Mouse (Mus musculus) neural tube, embryonic 14.5 days (tissue): ENCODE measurements around the gene Znrd1. TPM values are rescaled to one million over a fixed set of nuclear protein-coding genes. Genes with fewer than 3 reads are reported as not detected.
A peak's percentile ranks its signal among the peaks of the same experiment; 100 is the strongest.

Experiments used
- ATAC-seq: fragments of 200-750 bp; cut with Nextera tagmentation; 2 replicates; pipeline ENCODE4 v1.8.0; 2017; ENCODE audit warnings: low read depth, mild to moderate bottlenecking, moderate TSS enrichment, moderate library complexity
- H3K27ac ChIP-seq: fragments of 300-500 bp; sonication (generic); 2 replicates; pipeline ENCODE4 v1.5.1; 2014; ENCODE audit warnings: low read depth, mild to moderate bottlenecking, control low read depth, low read length, moderate library complexity, mixed read lengths
- H3K27me3 ChIP-seq: fragments of 300-500 bp; sonication (generic); 2 replicates; pipeline ENCODE4 v1.6.1; 2014; ENCODE audit warnings: low read length; ENCODE audit not compliant: control insufficient read depth, insufficient read depth
- H3K36me3 ChIP-seq: fragments of 300-500 bp; sonication (generic); 2 replicates; pipeline ENCODE4 v1.6.1; 2014; ENCODE audit warnings: low read length, mixed read lengths; ENCODE audit not compliant: control insufficient read depth, insufficient read depth
- H3K4me1 ChIP-seq: fragments of 300-500 bp; sonication (generic); 2 replicates; pipeline ENCODE4 v1.6.1; 2014; ENCODE audit warnings: low read length; ENCODE audit not compliant: control insufficient read depth, insufficient read depth
- H3K4me2 ChIP-seq: fragments of 300-500 bp; sonication (generic); 2 replicates; pipeline ENCODE4 v1.6.1; 2014; ENCODE audit warnings: mild to moderate bottlenecking, low read depth, low read length, control low read depth
- H3K4me3 ChIP-seq: fragments of 300-500 bp; sonication (generic); 2 replicates; pipeline ENCODE4 v1.5.1; 2014; ENCODE audit warnings: low read depth, low read length, control low read depth, mixed read lengths
- H3K9ac ChIP-seq: fragments of 300-500 bp; sonication (generic); replicated peaks from 2 replicates; pipeline ENCODE4 v1.6.1; 2014; ENCODE audit warnings: low read depth, mild to moderate bottlenecking, control low read depth, low read length, mixed read lengths
- H3K9me3 ChIP-seq: fragments of 300-500 bp; sonication (generic); 2 replicates; pipeline ENCODE4 v1.6.1; 2016; ENCODE audit warnings: low read length; ENCODE audit not compliant: control insufficient read depth
- WGBS: fragments of 180-500 bp; shearing (Covaris S2); extraction: QIAGEN DNeasy Blood & Tissue Kit; methylation state at CpG from one replicate; pipeline ENCODE4 v1.1.7; 2014; 5-methylcytosine and 5-hydroxymethylcytosine counted together
- polyA plus RNA-seq: library from polyadenylated mRNA; unstranded; fragments of >200 nt; fragmentation: Nextera tagmentation; extraction: Ambion mirVana; gene quantifications from 2 replicates; pipeline ENCODE4 v1.2.1, GENCODE M21; 2014

Znrd1 gene
- polyA plus RNA-seq: 61.8 and 64.9 TPM in 2 replicates

DNA sequence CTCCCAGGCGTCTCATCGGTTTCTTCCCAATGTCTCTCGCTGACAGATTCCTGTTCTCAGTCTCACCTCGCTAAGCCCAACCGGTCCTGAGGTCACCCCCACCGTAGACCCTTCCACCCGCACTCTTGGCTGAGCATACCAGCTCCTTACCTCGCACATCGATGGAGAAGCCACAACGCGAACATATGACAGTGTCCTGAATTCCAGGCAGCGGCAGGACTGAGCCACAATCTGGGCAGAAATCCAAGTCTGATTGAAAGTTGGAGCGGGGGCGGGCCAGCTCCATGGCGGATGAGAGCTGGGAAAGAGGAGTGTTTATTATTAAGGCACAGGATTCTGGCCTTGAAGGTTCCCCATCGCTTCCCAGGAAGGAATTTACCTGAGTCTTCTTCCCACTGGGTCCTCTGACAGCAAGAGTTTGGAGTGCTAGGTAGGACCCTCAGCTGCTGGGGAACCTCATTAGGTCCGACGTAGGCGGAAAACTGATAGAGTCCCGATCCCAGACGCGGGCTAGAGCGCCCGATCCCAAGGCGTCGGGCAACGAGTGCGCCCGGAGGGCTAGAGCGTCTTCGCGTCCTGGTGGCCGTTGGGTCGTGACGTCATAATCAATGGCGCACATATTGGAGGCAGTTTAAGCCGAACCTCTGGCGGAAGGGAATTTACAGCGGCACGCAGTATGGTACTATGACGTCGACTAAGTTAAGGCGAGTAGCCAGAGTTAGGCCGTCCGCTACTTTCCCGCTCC is at the start of gene Znrd1, which contains the start of gene Znrd1as:
Gene Znrd1, minus strand, starts transcription at position 561 of the 745 bp plus-strand sequence.
Gene Znrd1as, plus strand, starts transcription at position 594 of the 745 bp plus-strand sequence.
- Histone ChIP-seq H3K4me2 (peak within 1 kb of the TSS; percentile 75), H3K4me3 (peak within 1 kb of the TSS; percentile 65), H3K36me3 (no peaks in the 10 kb centered on the region; the same call in 1 of the 2 replicates), H3K27ac (peak within 1 kb of the TSS; percentile 75), H3K9ac (peak within 1 kb of the TSS; percentile 68), H3K27me3 (no peaks in the 10 kb centered on the region), H3K9me3 (no peaks in the 10 kb centered on the region), H3K4me1 (peaks cover 12% of the 10 kb centered on the region; the same call in 1 of the 2 replicates)
- peak; percentile 98 for ATAC-seq
- WGBS: under 1% methylated on average over 46 of the region's 46 CpGs

- Histone ChIP-seq H3K9ac (peak overlapping the region; percentile 96), H3K27ac (peak overlapping the region; percentile 94), H3K4me1 (0 out of 2 replicates have a peak, but pooled peaks cover 4% of the 10 kb centered on the region), H3K4me3 (peak overlapping the region; percentile 86), H3K36me3 (peaks cover 21% of the 10 kb centered on the region), H3K27me3 (no peaks in the 10 kb centered on the region), H3K4me2 (peak overlapping the region; percentile 61), H3K9me3 (no peaks in the 10 kb centered on the region)
- WGBS: 25% methylated on average over 4 of the region's 4 CpGs
- peak; percentile 33 for ATAC-seq
Observed at GRCm38 (mm10) chr17:37003366-37003765, 45.0 kb upstream of the Znrd1 start.

- no peaks in the 10 kb centered on the region for H3K27me3 ChIP-seq
- ATAC-seq: peak; percentile 91
- peak overlapping the region; percentile 61 for H3K4me2 ChIP-seq
- no peaks in the 10 kb centered on the region for H3K9me3 ChIP-seq
- H3K9ac ChIP-seq: peak overlapping the region; percentile 96
- peak overlapping the region; percentile 94 for H3K27ac ChIP-seq
- H3K4me1 ChIP-seq: 0 out of 2 replicates have a peak, but pooled peaks cover 4% of the 10 kb centered on the region
- under 1% methylated on average over 49 of the region's 49 CpGs for WGBS
- H3K36me3 ChIP-seq: peaks cover 20% of the 10 kb centered on the region
- peak overlapping the region; percentile 86 for H3K4me3 ChIP-seq
Observed at GRCm38 (mm10) chr17:37002364-37003330, 44.3 kb upstream of the Znrd1 start.

GRCm38 (mm10) chr17:37000863-37001262 is 42.5 kb upstream of the Znrd1 start, which contains the start of gene Zfp57:
Gene Zfp57 (plus strand): TSS chr17:37001163.
- H3K36me3 ChIP-seq: peaks cover 6% of the 10 kb centered on the region
- H3K4me3 ChIP-seq: peak within 1 kb of the TSS; percentile 86
- no peaks in the 10 kb centered on the region for H3K27me3 ChIP-seq
- no peak for ATAC-seq
- H3K9me3 ChIP-seq: no peaks in the 10 kb centered on the region
- H3K4me2 ChIP-seq: peak within 1 kb of the TSS; percentile 61; the same call in 1 of the 2 replicates
- 93% methylated on average over 7 of the region's 7 CpGs for WGBS
- H3K4me1 ChIP-seq: 0 out of 2 replicates have a peak, but pooled peaks cover 4% of the 10 kb centered on the region
- H3K9ac ChIP-seq: no peak within 1 kb of the TSS
- no peak within 1 kb of the TSS for H3K27ac ChIP-seq

DNA sequence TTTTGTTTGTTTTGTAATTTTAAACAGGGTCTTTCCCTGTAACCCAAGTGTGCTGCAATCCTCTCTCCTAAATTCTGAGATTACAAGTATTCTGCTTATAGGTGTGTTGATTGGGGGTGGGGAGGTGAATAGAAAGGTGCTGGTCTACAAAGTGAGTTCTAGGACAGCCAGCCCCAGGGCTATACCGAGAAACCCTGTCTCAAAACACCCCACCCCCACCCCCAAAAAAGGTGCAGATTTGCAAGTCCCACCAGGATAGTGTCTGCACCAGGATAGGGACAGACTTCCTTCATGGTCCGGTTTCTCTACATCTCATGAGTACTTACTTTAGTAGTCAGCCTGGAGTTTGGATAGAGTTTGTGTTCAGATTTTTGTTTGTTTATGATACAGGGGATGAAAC is 40.1 kb upstream of the Znrd1 start:
- Histone ChIP-seq H3K9me3 (no peaks in the 10 kb centered on the region), H3K27me3 (no peaks in the 10 kb centered on the region), H3K9ac (no peak overlapping the region), H3K4me3 (no peak overlapping the region), H3K36me3 (no peaks in the 10 kb centered on the region), H3K27ac (no peak overlapping the region), H3K4me2 (no peak overlapping the region), H3K4me1 (no peaks in the 10 kb centered on the region)
- ATAC-seq: no peak
- WGBS: 76% methylated on average over 2 of the region's 2 CpGs

DNA sequence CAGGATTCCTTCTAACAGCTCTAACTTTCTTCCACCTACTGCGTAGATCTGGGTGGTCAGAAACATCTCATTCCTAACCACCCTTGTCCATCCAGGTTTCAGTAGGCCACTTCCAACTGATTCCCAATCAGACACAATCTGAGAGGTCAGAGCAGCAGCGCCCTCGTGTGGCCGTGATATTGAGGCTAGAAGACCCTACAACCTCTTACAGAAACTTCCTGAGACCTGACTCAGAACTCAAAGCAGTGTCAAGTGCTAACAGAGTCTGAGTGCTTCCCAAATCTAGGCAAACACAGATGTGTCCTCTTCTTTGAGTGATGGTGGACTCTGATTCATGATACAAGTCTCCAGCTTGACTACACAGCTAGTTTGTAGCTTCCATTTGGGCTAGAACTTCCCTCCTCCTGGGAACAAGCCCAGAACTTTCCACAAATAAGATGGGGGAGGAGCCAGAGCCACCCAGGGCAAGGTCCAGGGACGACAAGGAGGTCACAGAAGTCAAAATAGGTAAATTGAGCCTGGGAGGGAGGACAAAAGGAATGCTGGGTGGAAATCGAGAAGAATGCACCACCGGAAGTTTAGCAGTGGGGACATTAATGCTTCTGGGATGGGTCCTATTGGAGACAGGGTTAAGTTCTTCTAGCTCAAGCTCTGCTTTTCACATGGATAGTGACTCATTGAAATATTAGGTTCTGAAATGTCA is 38.8 kb upstream of the Znrd1 start:
- H3K4me1 ChIP-seq: no peaks in the 10 kb centered on the region
- no peaks in the 10 kb centered on the region for H3K9me3 ChIP-seq
- H3K36me3 ChIP-seq: no peaks in the 10 kb centered on the region
- no peak overlapping the region for H3K4me3 ChIP-seq
- no peak for ATAC-seq
- H3K27ac ChIP-seq: no peak overlapping the region
- H3K27me3 ChIP-seq: no peaks in the 10 kb centered on the region
- H3K4me2 ChIP-seq: no peak overlapping the region
- H3K9ac ChIP-seq: no peak overlapping the region
- 28% methylated on average over 7 of the region's 7 CpGs for WGBS

GRCm38 (mm10) chr17:36995448-36995847 is 37.1 kb upstream of the Znrd1 start:
- no peaks in the 10 kb centered on the region for H3K4me1 ChIP-seq
- no peak for ATAC-seq
- WGBS: 67% methylated on average over 3 of the region's 3 CpGs
- no peaks in the 10 kb centered on the region for H3K27me3 ChIP-seq
- H3K9ac ChIP-seq: no peak overlapping the region
- no peaks in the 10 kb centered on the region for H3K9me3 ChIP-seq
- no peak overlapping the region for H3K4me2 ChIP-seq
- no peak overlapping the region for H3K27ac ChIP-seq
- H3K4me3 ChIP-seq: no peak overlapping the region
- H3K36me3 ChIP-seq: no peaks in the 10 kb centered on the region

GRCm38 (mm10) chr17:36994528-36994927 is 36.2 kb upstream of the Znrd1 start:
- Histone ChIP-seq H3K27ac (no peak overlapping the region), H3K9me3 (no peaks in the 10 kb centered on the region), H3K4me2 (no peak overlapping the region), H3K27me3 (peaks cover under 1% of the 10 kb centered on the region; the same call in 1 of the 2 replicates), H3K4me3 (no peak overlapping the region), H3K4me1 (no peaks in the 10 kb centered on the region), H3K36me3 (no peaks in the 10 kb centered on the region), H3K9ac (no peak overlapping the region)
- WGBS: 90% methylated on average over 2 of the region's 2 CpGs
- ATAC-seq: no peak
